Mouse (Mus musculus): Measurements from ENCODE around the gene Bckdha. TPM values are rescaled to one million over a fixed set of nuclear protein-coding genes. Genes with fewer than 3 reads are reported as not detected.

Bckdha gene
- total and polyA plus RNA-seq, 3 experiments: 27.0 to 33.1 TPM; not detected in 1

DNA sequence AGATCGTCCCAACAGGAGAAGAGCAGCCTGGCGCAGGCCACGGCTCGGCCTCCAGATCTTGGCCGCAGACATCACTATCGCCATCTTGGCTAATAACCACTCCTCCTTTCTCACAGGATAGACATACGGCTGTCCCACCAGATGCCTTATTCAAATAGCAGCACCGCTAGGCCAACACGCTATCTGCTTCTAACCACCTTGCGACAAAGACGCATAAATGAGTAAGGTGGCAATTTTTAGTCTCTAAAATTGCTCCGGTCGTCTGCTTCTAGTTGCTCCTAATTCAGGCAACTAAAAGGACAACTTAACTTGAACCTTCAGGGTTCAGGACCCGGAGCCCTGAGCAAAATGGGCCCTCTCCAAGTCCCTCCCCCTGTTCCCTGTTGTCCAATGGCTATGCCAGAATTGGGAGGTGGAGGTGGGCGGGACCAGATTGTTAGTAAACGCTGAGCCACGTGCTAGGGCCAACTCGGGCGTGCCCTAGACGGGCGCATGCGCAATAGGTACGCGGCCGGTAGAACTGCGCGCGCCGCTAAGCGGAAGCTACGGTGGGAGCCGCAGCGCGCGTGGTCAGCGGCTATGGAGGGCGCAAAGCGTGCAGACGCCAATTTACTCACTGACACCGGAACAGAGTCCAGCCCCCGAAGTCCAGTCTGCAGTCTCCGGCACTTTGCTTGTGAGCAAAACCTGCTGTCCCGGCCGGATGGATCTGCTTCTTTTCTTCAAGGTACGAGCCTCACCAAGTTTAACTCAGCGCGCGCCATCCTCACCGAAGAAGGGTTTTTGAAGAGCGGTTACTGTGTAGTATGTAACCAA is at the start of gene Bckdha, which contains the start of gene Exosc5 (continued):
- TF ChIP-seq ZNF384 (IDR thresholded peaks at IDR 0.05; ENCODE audit: low read depth, low read length) (no peak), JUND (IDR thresholded peaks at IDR 0.05; ENCODE audit: low read depth, low read length) (no peak), RAD21 (IDR thresholded peaks at IDR 0.05; ENCODE audit: low read depth, low read length) (no peak), ZKSCAN1 (IDR thresholded peaks at IDR 0.05; ENCODE audit: low read depth, low read length) (no peak)

DNA sequence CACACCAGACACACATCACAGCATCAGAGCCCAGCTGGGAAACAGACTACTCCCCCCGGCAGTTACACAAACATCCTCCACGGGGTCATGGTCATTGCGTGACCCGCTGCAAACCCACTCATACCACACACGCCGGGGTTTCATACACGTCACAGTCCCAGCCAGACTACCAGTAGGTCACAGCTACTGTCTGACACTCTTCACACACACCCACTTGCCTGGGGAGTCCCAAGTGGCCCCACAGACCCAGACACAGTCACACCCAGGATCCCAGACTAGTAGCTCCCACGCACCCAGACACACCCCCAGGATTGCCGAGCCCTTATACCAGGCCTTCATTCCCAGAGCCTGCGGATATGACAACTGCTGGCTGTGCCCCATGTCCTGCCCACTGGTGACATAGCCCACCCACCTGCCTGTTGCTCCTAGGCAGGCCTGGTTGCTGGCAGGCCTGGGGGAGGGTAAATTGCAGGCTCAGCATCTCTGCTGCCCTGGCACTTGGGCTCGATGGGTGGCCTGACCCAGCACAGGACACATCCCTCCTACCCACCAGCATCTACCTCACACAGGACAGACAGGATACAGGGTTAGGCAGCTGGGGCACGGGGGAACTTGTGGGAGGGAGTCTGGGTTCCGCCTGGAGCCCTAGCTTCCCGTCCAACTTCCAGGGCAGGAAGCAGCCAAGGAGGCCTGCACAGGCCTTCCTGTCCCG is 49.0 kb upstream of the Bckdha start:
- peaks cover 5 to 14% of the 10 kb centered on the region in 2 experiments for H3K36me3 ChIP-seq (ENCODE audit: control insufficient read depth in 1 of 2, insufficient read depth in 2 of 2, low read length in 2 of 2)
- no peak overlapping the region for H3K4me3 ChIP-seq (ENCODE audit: control insufficient read depth in 1 of 2, insufficient read depth in 1 of 2, low read depth in 2 of 2, low read length in 2 of 2)
- H3K79me2 ChIP-seq (ENCODE audit: control insufficient read depth, insufficient read depth, low read length, poor library complexity): no peaks in the 10 kb centered on the region
- peak in 1 of 2 experiments; percentile 15; a peak in 2 of 4 replicates for TF ChIP-seq POLR2A (IDR thresholded peaks at IDR 0.05; ENCODE audit: control insufficient read depth in 1 of 2, insufficient read depth in 1 of 2, low read depth in 1 of 2, low read length in 2 of 2, poor library complexity in 1 of 2)
- TF ChIP-seq POLR2AphosphoS2 (IDR thresholded peaks at IDR 0.05; ENCODE audit: low read length): no peak; the same call in none of the 2 replicates
- no peaks in the 10 kb centered on the region for H3K9me3 ChIP-seq (replicated peaks; ENCODE audit: insufficient read depth, low read length)
- no peak overlapping the region for H3K27ac ChIP-seq (ENCODE audit: control insufficient read depth, low read depth, low read length)
- H3K27me3 ChIP-seq (ENCODE audit: control insufficient read depth in 1 of 2, insufficient read depth in 2 of 2, low read length in 2 of 2): no peaks in the 10 kb centered on the region
- H3K4me1 ChIP-seq (ENCODE audit: control insufficient read depth in 1 of 2, insufficient read depth in 2 of 2, low read length in 2 of 2): peaks cover 0 to 5% of the 10 kb centered on the region in 2 experiments; a peak in 1 of 4 replicates
- DNase-seq (ENCODE audit: low read depth, low spot score): peak; percentile 21
- H3K9ac ChIP-seq (ENCODE audit: control insufficient read depth, low read depth, low read length, poor library complexity, severe bottlenecking): no peak overlapping the region

DNA sequence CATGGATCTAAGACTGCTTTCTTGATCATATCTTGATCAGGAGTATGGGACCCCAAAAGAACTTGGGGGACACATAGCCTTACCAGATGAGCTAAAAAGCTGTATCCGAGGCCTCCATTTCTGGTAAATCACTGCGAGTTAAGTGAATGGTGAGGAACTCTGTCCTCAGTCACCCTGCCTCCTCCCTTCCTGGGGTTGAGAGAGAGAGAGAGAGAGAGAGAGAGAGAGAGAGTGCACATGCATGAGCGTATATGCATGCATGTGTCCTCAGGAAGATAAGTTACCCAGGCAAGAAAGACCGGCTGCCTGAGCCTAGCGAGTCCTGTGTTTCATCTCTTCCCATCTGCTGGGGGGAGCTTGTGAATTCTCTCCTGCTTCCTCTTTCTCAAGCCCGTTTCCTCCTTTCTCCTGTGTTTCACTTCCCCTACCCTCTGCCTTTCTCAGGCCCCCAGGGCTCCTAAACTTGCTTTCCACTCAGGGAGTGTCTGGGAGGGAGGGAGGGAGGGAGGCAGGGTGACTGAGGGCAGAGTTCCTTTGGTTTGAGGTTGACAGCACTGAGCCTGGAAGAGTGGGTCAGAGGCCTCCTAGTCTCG is 47.9 kb upstream of the Bckdha start:
- peaks cover 0 to 5% of the 10 kb centered on the region in 2 experiments; a peak in 1 of 4 replicates for H3K4me1 ChIP-seq (ENCODE audit: control insufficient read depth in 1 of 2, insufficient read depth in 2 of 2, low read length in 2 of 2)
- H3K4me3 ChIP-seq (ENCODE audit: control insufficient read depth in 1 of 2, insufficient read depth in 1 of 2, low read depth in 2 of 2, low read length in 2 of 2): no peak overlapping the region
- no peaks in the 10 kb centered on the region for H3K9me3 ChIP-seq (replicated peaks; ENCODE audit: insufficient read depth, low read length)
- DNase-seq (ENCODE audit: low read depth, low spot score): peak; percentile 67
- peaks cover under 1% of the 10 kb centered on the region; the same call in 1 of the 2 replicates for H3K79me2 ChIP-seq (ENCODE audit: control insufficient read depth, insufficient read depth, low read length, poor library complexity)
- no peak overlapping the region for H3K9ac ChIP-seq (ENCODE audit: control insufficient read depth, low read depth, low read length, poor library complexity, severe bottlenecking)
- TF ChIP-seq CHD2 (IDR thresholded peaks at IDR 0.05; ENCODE audit: low read length) (no peak), SIN3A (IDR thresholded peaks at IDR 0.05; ENCODE audit: low read length) (peak; percentile 35; the same call in 1 of the 2 replicates), CTCF (IDR thresholded peaks at IDR 0.05 in 2 of 3, conservative IDR thresholded peaks at IDR 0.05 in 1 of 3; ENCODE audit: control insufficient read depth in 1 of 3, insufficient read depth in 1 of 3, low read depth in 2 of 3, low read length in 3 of 3, poor library complexity in 1 of 3, severe bottlenecking in 1 of 3) (no peak), POLR2A (IDR thresholded peaks at IDR 0.05; ENCODE audit: control insufficient read depth in 1 of 2, insufficient read depth in 1 of 2, low read depth in 1 of 2, low read length in 2 of 2, poor library complexity in 1 of 2) (0 out of 4 replicates have a peak, but pooled peaks of 1 of the 2 experiments have one; percentile 34), MAZ (IDR thresholded peaks at IDR 0.05; ENCODE audit: low read depth, low read length) (no peak), UBTF (IDR thresholded peaks at IDR 0.05; ENCODE audit: borderline replicate concordance, insufficient read depth, low read depth, low read length) (no peak), MAX (IDR thresholded peaks at IDR 0.05; ENCODE audit: low read length) (no peak), ZNF384 (IDR thresholded peaks at IDR 0.05; ENCODE audit: low read depth, low read length) (no peak), TAL1 (IDR thresholded peaks at IDR 0.05; ENCODE audit: low read length) (peak; percentile 48; the same call in 1 of the 2 replicates), TCF12 (IDR thresholded peaks at IDR 0.05; ENCODE audit: low read depth, low read length) (no peak), MYC (IDR thresholded peaks at IDR 0.05; ENCODE audit: low read depth, low read length) (peak; percentile 34; the same call in 1 of the 2 replicates), RAD21 (IDR thresholded peaks at IDR 0.05; ENCODE audit: low read depth, low read length) (no peak), USF2 (IDR thresholded peaks at IDR 0.05; ENCODE audit: borderline replicate concordance in 1 of 2, insufficient read depth in 1 of 2, low read depth in 1 of 2, low read length in 2 of 2) (no peak), GATA1 (IDR thresholded peaks at IDR 0.05; ENCODE audit: low read depth, low read length) (no peak), POLR2AphosphoS2 (IDR thresholded peaks at IDR 0.05; ENCODE audit: low read length) (0 out of 2 replicates have a peak, but pooled peaks have one; percentile 20), JUND (IDR thresholded peaks at IDR 0.05; ENCODE audit: low read depth, low read length) (peak; percentile 90)
- H3K27me3 ChIP-seq (ENCODE audit: control insufficient read depth in 1 of 2, insufficient read depth in 2 of 2, low read length in 2 of 2): no peaks in the 10 kb centered on the region
- H3K36me3 ChIP-seq (ENCODE audit: control insufficient read depth in 1 of 2, insufficient read depth in 2 of 2, low read length in 2 of 2): peaks cover 5 to 17% of the 10 kb centered on the region in 2 experiments
- H3K27ac ChIP-seq (ENCODE audit: control insufficient read depth, low read depth, low read length): no peak overlapping the region

All from MEL (cell line).